Mouse (Mus musculus): Measurements from ENCODE around the gene Chst11.

The Chst11 gene

DNA sequence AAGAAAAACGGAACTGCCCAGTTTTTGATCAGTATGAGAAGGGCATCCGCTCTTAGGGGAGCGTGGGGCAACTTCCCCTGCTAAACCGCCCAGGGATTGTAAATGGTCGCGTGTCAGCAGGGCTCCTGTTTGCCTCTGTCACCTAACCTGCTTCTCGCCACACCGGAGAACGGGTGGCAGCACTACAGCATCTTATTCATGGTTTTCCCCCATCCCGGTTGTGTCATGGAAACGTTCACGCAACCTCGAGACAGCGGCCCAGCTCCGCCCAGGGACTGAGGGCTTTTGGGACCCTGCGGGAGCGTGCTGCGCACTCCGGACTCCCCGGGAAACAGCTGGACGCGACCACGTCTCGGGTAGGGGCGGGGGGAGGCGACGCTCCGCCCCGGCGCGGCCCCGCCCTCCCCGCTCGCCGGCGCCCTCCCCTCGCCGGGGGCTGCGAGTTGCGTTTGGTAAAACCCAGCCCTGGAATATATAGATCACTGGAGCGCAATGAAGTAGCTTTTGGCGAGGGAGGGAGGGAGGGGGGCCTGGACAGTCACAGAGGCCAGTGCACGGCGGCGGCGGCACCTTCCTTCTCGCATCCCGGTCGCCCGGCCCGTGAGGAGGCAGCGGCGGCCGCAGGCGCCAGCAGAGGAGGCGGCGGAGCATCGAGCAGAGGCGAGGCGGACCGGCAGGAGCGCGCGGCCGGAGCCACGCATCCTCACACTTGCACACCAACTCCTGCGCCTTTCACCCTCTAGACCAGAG is at the start of gene Chst11:
Gene Chst11 (plus strand): TSS at position 549 of the 750 bp plus-strand sequence.
- DNase-seq (ENCODE audit: low spot score in 2 of 2): peak; percentile 78 to 88

DNA sequence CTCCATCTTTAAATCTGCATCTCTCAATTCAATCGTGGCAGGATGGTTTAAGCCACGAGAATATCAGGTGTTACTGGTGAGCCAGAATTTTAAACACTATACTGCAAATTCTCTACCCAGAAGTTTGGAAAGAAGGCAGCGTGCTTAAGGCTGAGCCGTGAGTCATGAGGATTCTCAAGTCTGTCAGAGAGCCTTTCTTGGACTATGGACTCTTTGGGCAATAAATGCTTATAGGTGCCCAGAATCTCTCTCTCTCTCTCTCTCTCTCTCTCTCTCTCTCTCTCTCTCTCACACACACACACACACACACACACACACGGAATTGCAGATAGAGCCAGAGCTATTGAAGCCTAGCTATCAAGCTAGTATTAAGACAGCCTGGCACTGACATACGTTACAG is 49.5 kb upstream of the Chst11 start:
- DNase-seq (ENCODE audit: low spot score in 2 of 2): no peak

DNA sequence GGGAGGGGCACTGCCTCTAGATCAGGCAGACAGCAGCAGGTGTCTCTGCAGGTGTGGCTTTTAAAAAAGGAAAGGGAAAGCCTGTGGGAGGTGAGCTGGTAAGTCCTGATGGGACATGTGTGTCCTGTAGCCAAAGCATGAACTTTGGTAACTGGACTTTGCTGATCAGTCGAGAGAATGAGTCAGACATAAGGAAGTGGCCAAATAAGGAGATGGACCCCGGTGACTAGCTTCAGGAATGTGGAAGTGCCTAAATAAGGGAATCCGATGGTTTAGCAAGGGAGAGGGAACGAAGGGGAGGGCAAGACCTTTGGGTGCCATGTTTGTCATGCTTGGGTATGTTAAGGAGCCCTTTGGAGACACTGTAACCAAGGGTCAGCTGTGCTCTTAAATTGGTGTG is 31.9 kb upstream of the Chst11 start:
- DNase-seq (ENCODE audit: low spot score in 2 of 2): no peak

DNA sequence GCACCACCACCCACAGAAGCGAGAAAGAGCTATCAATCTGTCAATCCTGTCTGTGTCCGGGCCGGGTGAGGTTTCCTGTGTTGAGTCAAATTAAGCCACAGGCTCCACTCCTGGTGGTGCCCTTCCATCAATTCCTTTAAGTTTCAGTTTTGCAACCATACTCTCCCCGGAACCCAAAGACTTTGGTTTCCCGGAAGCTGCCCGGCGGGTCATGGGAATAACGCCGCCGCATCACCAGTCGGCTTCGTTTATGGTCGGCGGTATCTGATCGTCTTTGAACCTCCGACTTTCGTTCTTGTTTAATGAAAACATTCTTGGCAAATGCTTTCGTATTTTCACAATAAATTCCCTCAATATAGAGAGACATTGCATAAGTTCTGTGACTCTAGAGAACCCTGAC is 30.2 kb upstream of the Chst11 start:
- DNase-seq (ENCODE audit: low spot score in 2 of 2): no peak

DNA sequence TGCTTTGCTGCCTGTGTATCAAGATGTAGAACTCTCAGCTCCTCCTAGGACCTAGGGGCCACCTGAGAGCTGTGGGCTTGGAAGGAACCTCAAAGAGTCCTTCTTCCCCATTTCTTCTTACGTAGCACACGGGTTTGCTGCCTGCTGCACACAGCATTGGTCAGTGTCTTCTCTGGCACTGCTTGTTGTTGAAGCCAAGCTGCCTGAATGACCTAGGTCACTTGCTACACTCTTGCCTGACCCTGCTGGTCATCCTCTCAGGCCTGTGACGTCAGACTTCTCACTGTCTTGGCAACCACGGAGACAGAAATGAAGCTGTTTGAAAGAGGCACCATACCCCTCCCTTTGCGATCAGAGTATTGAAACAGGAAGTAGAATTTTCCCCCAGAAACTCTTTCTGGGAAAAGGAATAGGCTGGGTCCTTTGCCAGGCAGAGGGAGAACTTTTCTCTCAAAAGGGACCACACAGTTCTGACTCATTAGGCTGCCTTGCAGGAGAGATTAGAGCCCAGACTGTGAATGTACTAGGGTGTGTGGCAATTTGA is 27.0 kb upstream of the Chst11 start:
- DNase-seq (ENCODE audit: low spot score in 2 of 2): no peak

DNA sequence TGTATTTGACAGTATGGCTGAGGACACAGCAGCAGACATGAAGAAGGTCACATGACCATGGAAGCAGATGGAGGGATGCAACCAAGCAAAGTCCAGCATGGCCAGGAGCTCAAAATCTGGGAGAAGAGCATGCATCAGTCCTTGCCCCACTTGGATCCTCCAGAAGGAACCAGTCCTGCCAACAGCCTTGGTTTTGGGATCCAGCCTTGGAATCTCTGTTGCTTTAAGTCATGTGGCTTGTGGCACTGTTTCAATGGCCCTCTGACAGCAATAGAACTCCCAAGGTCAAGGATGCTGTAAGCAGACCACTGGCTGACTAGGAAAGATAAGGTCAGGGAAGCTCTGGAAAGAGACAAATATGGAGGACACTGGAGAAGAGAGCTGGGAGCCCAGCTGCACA is 26.0 kb upstream of the Chst11 start:
- no peak for DNase-seq (ENCODE audit: low spot score in 2 of 2)

DNA sequence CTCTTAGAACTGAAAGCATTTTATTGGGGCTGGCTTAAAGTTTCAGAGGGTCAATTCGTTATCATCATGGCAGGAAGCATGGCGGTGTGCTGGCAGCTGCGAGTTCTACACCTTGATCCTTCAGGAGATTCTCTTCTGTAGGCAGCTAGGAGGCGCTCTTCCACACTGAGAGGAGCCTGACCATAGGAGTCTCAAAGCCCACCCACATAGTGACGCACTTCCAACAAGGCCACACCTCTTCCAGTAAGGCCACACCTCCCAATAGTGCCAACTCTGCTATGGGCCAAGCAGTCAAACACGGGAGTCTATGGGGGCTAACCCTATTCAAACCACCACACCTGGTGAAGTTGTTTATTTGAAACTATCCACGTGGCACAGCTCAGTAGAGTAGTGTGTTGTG is 24.0 kb upstream of the Chst11 start:
- DNase-seq (ENCODE audit: low spot score in 2 of 2): peak; percentile 72 to 85

DNA sequence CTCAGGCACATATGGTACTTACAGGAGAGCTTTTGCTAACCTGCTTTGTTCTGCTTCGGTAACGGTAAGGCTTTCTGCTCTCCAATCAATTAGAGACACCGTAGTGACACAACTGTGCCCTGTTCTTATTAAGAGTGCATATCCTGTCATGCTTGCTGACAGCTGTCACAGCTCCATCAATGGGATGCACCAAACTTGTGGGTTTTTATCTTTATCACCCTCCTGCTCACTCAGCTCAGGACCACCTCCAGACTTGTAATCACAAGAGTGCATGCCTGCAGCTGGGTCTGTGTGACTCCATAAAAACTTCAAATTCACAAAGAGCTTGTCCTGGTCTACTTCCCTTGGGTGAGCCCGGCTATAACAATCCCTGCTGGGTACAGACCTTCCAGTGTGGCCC is 23.3 kb upstream of the Chst11 start:
- no peak for DNase-seq (ENCODE audit: low spot score in 2 of 2)

DNA sequence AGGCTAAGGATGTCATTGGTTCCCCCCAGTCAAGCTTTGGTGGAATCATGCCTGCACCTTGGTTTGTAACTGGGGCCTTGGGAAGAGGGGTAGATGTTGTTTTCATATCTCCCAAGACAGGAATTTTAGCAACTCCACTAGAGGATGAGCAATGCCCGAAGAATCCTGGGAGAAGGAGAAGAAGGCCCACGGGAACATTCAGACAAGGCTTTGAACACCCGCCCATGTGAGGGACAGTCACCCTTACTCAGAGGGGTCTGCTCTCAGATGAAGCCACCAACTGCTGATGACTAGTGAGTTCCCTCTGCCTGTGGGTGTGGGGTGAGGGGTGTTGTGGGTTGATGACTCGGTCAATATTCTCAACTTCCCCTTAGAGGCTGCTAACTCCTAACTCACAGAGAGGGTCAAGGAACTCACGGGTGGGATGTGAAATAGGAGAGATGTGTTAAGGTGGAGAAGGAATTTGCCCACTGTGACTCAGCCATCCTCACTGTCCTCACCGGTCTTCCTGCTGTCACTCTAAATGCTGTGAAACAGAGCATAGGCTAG is 22.8 kb upstream of the Chst11 start:
- no peak for DNase-seq (ENCODE audit: low spot score in 2 of 2)

DNA sequence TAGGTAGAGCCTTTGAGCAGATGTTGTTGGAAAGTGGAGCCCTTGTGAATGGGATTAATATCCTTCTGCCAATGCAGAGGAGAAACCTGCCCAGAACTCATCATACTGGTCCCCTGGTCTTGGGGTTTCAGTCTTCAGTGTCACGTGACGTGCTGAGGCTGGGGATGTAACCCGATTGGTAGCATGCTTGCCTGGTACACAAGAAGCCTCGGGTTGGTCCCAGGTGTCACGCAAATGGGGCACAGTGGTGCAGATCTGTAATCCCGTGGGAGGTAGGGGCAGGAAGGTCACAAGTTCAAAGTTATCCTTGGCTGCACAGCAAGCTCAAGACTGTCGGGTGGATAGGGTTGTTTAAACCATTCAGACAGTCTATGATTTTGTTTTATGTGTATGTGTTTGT is 20.8 kb upstream of the Chst11 start:
- peak; percentile 54 to 73 for DNase-seq (ENCODE audit: low spot score in 2 of 2)

DNA sequence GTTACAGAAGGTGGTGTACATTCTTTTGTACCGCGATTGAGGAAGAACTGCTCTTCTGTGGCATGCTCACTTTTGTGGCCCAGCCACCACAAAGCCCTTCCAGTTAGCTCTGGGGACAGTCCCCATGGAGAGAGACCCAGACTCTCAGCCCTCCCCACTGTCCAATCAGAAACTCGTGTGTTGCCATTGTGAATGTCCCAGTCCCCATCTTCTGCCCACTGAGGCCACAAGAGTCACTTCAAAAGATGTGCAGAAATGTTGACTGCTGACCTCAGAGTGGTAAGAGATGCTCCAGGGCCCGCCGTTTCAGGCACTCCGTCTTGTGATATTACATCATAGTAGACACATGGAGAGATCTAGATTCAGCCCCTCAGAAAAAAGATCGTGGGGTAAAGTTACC is 18.6 kb upstream of the Chst11 start:
- DNase-seq (ENCODE audit: low spot score in 2 of 2): no peak

DNA sequence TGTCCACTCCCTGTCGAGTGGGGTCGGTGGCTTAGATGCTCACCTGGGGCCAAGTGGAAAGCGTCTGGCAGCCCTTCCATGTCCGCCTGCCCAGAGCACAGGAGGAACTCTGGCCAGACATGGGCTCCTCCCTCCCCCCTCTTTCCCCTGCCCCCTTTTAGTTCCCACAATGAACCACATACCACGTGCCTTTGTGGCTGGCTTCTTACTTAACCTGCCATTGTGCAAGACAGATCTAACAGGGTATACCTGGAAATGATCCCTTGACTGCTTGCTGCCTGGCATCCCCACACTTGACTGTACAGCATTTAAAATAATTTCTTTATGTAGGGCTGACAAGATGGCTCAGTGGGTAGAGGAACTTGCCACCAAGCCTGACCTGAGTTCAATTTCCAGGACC is 15.7 kb upstream of the Chst11 start:
- no peak for DNase-seq (ENCODE audit: low spot score in 2 of 2)

DNA sequence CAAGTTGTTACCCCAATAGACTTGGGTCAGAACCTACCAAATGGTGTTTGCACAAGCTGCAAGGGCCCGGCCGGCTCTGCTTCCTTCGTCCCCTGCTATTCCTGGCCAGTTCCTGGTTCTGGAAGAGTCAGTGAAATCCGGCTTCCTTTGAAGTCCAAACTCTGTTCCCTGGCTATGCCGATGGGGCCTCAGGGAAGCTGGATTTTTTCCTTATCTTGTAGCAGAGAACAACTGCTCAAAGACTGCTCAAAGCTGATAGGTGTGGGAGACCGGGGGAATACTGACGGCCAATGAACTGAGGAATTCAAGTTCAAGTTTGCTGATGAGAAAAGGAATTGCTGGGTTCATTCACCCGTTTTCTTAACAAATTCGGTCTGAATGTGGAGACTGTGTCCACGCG is 13.7 kb upstream of the Chst11 start:
- no peak for DNase-seq (ENCODE audit: low spot score in 2 of 2)

DNA sequence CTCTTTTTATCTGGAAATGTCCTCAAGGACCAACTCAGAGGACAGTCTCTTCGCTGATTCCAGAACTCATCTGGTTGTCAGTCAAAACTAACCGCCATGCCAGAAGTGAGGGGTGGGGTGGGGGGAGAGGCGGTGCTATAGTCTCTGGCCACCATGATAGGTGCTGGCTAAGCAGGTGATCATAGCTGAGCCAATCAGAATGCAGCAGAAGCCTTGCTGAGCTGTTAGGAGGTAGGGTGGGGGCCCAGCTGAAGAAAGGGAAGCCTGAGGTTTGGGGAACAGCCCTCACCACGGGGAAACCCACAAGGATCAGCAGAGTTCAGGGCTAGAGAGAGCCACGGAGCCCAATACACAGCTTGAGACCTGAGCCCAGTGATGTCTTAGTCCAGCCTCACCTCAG is 11.1 kb upstream of the Chst11 start:
- no peak for DNase-seq (ENCODE audit: low spot score in 2 of 2)

DNA sequence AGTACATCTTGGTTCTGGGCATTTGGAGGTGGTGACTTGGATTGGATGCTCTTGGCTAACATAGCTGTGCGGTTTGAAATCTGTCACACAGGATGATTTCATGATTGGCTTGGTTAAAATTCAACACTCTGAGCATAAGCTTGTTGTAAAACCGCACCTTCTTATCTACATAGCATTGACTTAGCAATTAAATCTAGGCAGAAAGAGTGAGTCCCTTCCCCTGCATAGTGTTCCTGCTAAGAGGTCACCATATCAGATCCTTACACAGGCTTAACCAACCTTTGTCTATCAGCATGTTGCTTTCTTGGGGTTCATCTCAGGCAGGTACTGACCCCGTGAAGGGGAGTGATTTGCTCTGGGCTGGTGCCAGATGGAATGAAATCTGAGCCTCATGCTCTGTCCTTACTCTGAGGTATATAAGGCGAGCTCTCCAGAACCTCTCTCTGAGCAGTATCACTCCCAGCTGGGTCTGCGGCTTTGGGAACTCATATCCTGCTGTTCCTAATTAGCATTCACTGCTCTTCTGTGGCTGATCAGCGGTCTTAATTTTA is 10.6 kb upstream of the Chst11 start:
- DNase-seq (ENCODE audit: low spot score in 2 of 2): no peak

DNA sequence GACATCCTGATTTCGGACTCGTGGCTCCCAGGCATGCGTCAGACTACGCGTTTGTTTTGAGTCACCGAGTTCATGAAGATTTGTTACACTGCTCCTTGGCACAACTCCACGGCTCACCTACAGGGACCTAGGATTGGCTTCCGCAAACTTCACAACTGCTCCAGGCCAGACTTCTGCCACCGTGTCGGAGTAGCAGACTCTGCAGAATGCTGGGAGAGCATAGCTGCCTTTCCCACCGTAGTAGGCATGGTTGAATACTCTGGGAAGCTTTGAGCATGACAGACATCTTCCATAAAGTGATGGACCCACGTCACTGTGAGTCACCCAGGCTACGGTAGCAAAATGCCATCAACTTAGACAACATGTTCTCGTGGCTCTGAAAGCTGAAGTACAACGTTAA is 9.5 kb upstream of the Chst11 start:
- no peak for DNase-seq (ENCODE audit: low spot score in 2 of 2)

DNA sequence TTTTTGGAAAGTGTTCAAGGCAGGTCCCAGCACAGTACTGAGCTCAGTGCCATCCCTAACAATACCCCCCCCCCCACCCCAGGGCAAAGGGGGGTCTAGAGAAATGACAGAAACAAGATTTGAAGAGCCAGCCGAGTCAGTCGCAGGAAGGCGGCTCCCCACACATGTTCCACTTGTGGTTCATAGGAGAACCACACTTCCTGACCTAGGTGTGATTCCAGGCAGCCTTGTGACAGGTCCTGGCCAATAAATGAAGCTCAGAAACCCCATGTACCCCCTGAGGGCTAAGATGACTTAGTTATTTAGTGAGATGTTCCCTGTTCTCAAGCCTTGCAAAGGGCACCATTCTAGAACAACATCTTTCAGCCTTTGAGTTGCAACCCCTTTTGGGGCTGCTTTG is 3.0 kb upstream of the Chst11 start:
- no peak for DNase-seq (ENCODE audit: low spot score in 2 of 2)

DNA sequence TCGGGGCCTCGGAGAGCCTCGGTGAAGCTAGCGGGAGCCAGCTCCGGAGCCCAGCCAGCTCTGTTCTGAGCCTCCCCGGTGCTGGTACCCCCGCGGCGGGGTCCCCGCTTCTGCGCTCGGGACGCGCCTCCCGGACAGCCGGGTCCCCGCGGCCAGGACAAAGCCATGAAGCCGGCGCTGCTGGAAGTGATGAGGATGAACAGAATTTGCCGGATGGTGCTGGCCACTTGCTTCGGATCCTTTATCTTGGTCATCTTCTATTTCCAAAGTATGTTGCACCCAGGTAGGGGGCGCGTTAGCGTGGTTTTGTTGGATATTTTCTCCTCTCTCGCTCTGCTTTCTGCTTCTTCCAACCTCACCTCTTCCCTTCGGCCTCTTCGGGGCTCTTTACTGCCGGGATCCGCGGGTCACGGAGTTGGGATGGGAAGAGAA is 418 bp downstream of the Chst11 start:
- peak; percentile 66 to 85 for DNase-seq (ENCODE audit: low spot score in 2 of 2)

DNA sequence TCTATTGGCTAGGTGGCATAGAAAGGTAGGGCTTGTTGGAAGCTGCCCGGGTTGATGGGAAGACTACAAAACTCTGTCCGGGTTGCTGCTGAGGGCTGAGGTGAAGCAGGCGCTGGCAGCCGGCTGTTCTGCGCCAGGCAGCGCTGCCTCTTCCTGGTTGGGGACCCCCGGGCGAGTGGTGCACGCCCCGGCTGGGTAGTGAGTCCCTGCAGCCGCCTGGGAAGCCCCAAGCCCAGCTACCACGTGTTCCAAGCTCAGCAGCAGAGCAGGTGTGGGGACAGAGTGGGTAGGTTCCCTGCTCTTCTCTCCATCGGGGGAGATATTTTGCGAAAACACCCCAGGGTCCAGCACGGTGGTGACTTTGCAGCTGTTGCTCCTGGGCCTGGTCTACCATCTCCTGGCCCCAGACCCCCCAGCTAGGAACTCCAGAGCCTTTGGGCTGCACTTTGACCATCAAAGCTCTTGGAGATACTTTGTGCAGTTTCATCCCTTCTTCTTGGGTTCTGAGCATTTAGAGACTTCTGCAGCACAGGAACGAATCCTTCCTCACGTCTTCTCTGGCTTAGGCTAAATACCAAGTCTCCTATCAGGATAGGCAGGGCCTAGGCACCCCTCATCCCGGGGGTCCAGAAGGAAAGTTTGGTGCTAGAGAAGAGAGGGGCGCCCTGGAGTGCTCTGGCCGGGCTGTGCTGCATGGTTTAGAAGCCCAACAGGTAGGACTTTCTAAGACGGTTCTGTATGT is 1.1 kb downstream of the Chst11 start:
- DNase-seq (ENCODE audit: low spot score in 2 of 2): peak; percentile 43 to 78

DNA sequence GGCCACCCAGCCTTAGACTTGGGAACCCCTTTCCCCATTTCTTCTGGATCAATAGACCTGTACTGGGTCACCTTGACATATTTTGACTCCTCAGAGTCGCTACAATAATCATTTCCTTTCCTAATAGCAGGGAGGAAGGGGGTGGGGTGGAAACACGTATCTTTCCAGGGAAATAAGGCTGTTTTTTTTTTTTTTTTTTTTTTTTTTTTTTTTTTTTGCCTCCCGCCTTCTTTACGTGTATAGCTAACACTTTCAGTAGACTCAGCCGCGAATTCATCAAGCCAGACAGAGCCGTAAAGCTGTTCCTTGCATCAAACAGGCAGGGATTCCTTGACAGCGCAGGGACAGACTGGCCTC is 1.7 kb downstream of the Chst11 start:
- no peak for DNase-seq (ENCODE audit: low spot score in 2 of 2)

DNA sequence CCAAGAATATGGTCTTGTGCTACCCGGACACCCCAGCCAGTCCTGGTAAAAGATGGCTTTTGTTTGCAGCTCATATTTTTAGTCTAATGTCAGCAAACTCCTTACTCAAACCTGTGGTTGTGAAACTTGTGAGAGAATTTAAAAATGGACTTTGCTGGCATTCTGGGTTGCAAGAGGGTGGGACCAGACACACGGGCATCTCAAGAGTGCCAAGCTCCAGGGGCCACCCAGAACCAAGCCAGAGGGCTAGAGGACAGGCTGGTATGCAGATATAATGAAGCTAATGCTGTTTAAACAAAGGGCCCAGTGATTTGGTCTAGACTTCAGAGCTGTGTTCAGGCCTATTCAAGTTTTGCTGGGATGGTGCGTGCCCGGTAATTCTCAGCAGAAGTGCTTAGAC is 2.1 kb downstream of the Chst11 start:
- no peak for DNase-seq (ENCODE audit: low spot score in 2 of 2)

DNA sequence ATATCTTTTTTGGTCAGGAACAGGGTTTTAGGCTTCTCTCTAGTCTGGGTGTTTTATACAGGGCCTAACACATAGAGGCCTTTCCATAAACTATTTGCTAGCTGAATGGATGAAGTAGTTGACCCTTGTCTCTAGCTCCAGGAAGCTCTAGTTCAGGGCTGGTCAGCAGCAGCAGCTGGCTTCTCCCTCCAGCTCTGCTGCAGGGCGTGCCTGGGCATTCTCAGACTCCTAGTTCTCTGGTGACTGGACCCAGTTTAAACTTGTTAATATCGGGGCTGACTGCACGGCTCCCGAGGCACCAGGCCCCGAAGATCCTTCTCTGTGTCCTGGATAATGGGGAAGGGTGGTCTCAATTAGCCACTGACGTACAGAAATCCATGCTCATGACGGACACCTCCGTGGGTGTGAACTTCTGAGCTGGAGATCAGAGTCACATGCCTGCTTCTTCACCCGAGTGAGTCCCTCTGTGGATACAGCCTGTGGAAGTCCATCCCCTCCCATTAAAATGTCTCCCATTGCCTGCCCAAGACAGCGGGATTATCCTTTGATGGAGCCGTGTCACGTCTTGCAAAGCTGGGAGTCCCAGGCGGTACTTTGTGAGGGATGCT is 4.2 kb downstream of the Chst11 start:
- DNase-seq (ENCODE audit: low spot score in 2 of 2): no peak
